Comparison of ENCODE assay signal across 8 mouse cellular contexts in genomic region chr3:142645949-142646348, GRCm38 (mm10). TPM values are rescaled to one million over a fixed set of nuclear protein-coding genes. Genes with fewer than 3 reads are reported as not detected.
DNase-seq lines count a peak whose midpoint lies in the region; ATAC-seq lines count a peak whose summit lies in the region.

No protein-coding gene starts in this region.

- DNase-seq in R1 (ENCODE audit: low read depth, low spot score): peak; percentile 49
- DNase-seq in cerebellum, adult 8-10 months: peak; percentile 55
- DNase-seq in frontal cortex, postnatal 14 days (ENCODE audit: low spot score in 2 of 2): peak; percentile 12 to 66
- peak; percentile 93 for DNase-seq in induced T-regulatory cell, adult 2 months (ENCODE audit: low read depth)
- peak; percentile 69 to 83 for DNase-seq in left cerebral cortex, adult 18-20 months (ENCODE audit: low spot score in 2 of 2)
- DNase-seq in right cerebral cortex, postnatal 4 days: peak; percentile 86
- peak; percentile 11 for DNase-seq in yolk sac, embryonic 10.5 days (ENCODE audit: low spot score)

- ATAC-seq in megakaryocyte-erythroid progenitor cell, adult 5-6 weeks (replicated peaks; ENCODE audit: low FRiP score, low TSS enrichment, poor library complexity, severe bottlenecking): peak; percentile 81; the same call in 1 of the 2 replicates

RNA-seq across cellular contexts. Expression of gene Gbp2, which starts 25.5 kb away (rescaled TPM):
- 1 to 10 TPM; 2.2 to 2.7 TPM for total RNA-seq in left cerebral cortex, adult 18-20 months (2021)
- total RNA-seq in megakaryocyte-erythroid progenitor cell, adult 5-6 weeks (2014; fragmentation: Nextera tagmentation): 2.4 and 2.6 TPM in 2 replicates
- 9.7 and 11.4 TPM in 2 replicates for total RNA-seq in megakaryocyte-erythroid progenitor cell, adult 5-6 weeks (2017)

RNA-seq across cellular contexts. Expression of gene Gbp2b, which starts 51.3 kb away (rescaled TPM):
- total RNA-seq in left cerebral cortex, adult 18-20 months (2021): not detected
- total RNA-seq in megakaryocyte-erythroid progenitor cell, adult 5-6 weeks (2014; fragmentation: Nextera tagmentation): not detected in 2 replicates
- not detected in 2 replicates for total RNA-seq in megakaryocyte-erythroid progenitor cell, adult 5-6 weeks (2017)

RNA-seq across cellular contexts. Expression of gene Kyat3, which starts 54.9 kb away (rescaled TPM):
- 1 to 10 TPM; 5.9 to 6.6 TPM for total RNA-seq in left cerebral cortex, adult 18-20 months (2021)
- 6.1 and 13.5 TPM in 2 replicates for total RNA-seq in megakaryocyte-erythroid progenitor cell, adult 5-6 weeks (2014; fragmentation: Nextera tagmentation)
- 11.6 and 15.1 TPM in 2 replicates for total RNA-seq in megakaryocyte-erythroid progenitor cell, adult 5-6 weeks (2017)

Comparison
In these comparisons a context has a peak if more than half of its experiments do, and no peak if none do; other contexts are left out.
1. Peak in every context shown above with its lines: DNase-seq and ATAC-seq.
2. DNase-seq: peak in every context shown above with its lines; median percentile 93 in induced T-regulatory cell, adult 2 months; 86 in right cerebral cortex, postnatal 4 days; 76 in left cerebral cortex, adult 18-20 months; 55 in cerebellum, adult 8-10 months; 49 in R1; 39 in frontal cortex, postnatal 14 days; 11 in yolk sac, embryonic 10.5 days.